Mouse (Mus musculus): ENCODE measurements around the gene Mpig6b. TPM values are rescaled to one million over a fixed set of nuclear protein-coding genes. Genes with fewer than 3 reads are reported as not detected.

The Mpig6b gene
- polyA plus RNA-seq, 1 experiment from 2014 or later: 0.92 TPM

Other genes with a start within 250 kb of the Mpig6b start
- gene Stk19, start 229.2 kb downstream of the Mpig6b start, polyA plus RNA-seq (2015; fragmentation: Nextera tagmentation; extraction: Ambion mirVana): 17.4 and 18.3 TPM in 2 replicates
- 32.3 and 34.9 TPM in 2 replicates for gene Dxo, start 229.2 kb downstream of the Mpig6b start, polyA plus RNA-seq (2015; fragmentation: Nextera tagmentation; extraction: Ambion mirVana)
- 27.3 and 30.6 TPM in 2 replicates for gene Skiv2l, start 216.0 kb downstream of the Mpig6b start, polyA plus RNA-seq (2015; fragmentation: Nextera tagmentation; extraction: Ambion mirVana)
- gene Nelfe, start 215.8 kb downstream of the Mpig6b start, polyA plus RNA-seq (2015; fragmentation: Nextera tagmentation; extraction: Ambion mirVana): 68.5 and 70.9 TPM in 2 replicates
- 2.3 and 5.6 TPM in 2 replicates for gene Cfb, start 203.7 kb downstream of the Mpig6b start, polyA plus RNA-seq (2015; fragmentation: Nextera tagmentation; extraction: Ambion mirVana)
- 1.5 and 2.0 TPM in 2 replicates for gene Zbtb12, start 186.7 kb downstream of the Mpig6b start, polyA plus RNA-seq (2015; fragmentation: Nextera tagmentation; extraction: Ambion mirVana)
- gene Gm20547, start 184.1 kb downstream of the Mpig6b start, polyA plus RNA-seq (2015; fragmentation: Nextera tagmentation; extraction: Ambion mirVana): not detected in 2 replicates
- 0.84 and 1.9 TPM in 2 replicates for gene C2, start 167.9 kb downstream of the Mpig6b start, polyA plus RNA-seq (2015; fragmentation: Nextera tagmentation; extraction: Ambion mirVana)
- gene Ehmt2, start 167.7 kb downstream of the Mpig6b start, polyA plus RNA-seq (2015; fragmentation: Nextera tagmentation; extraction: Ambion mirVana): 38.8 and 42.4 TPM in 2 replicates
- gene Slc44a4, start 151.7 kb downstream of the Mpig6b start, polyA plus RNA-seq (2015; fragmentation: Nextera tagmentation; extraction: Ambion mirVana): 0.15 TPM in 1 of 2 replicates, not detected in the other
- 18.1 and 19.2 TPM in 2 replicates for gene Neu1, start 134.9 kb downstream of the Mpig6b start, polyA plus RNA-seq (2015; fragmentation: Nextera tagmentation; extraction: Ambion mirVana)
- 0.19 and 0.20 TPM in 2 replicates for gene Hspa1b, start 106.9 kb downstream of the Mpig6b start, polyA plus RNA-seq (2015; fragmentation: Nextera tagmentation; extraction: Ambion mirVana)
- not detected in 2 replicates for gene Gm20481, start 96.3 kb downstream of the Mpig6b start, polyA plus RNA-seq (2015; fragmentation: Nextera tagmentation; extraction: Ambion mirVana)
- 3.9 TPM in 2 replicates for gene Hspa1a, start 94.0 kb downstream of the Mpig6b start, polyA plus RNA-seq (2015; fragmentation: Nextera tagmentation; extraction: Ambion mirVana)
- 2.1 and 2.2 TPM in 2 replicates for gene Hspa1l, start 93.5 kb downstream of the Mpig6b start, polyA plus RNA-seq (2015; fragmentation: Nextera tagmentation; extraction: Ambion mirVana)
- gene Lsm2, start 84.3 kb downstream of the Mpig6b start, polyA plus RNA-seq (2015; fragmentation: Nextera tagmentation; extraction: Ambion mirVana): 145 and 153 TPM in 2 replicates
- 59.9 and 63.0 TPM in 2 replicates for gene Vars, start 65.2 kb downstream of the Mpig6b start, polyA plus RNA-seq (2015; fragmentation: Nextera tagmentation; extraction: Ambion mirVana)
- 0.45 and 0.52 TPM in 2 replicates for gene Vwa7, start 49.6 kb downstream of the Mpig6b start, polyA plus RNA-seq (2015; fragmentation: Nextera tagmentation; extraction: Ambion mirVana)
- gene Sapcd1, start 38.2 kb downstream of the Mpig6b start, polyA plus RNA-seq (2015; fragmentation: Nextera tagmentation; extraction: Ambion mirVana): 3.2 and 4.2 TPM in 2 replicates
- 4.0 and 4.1 TPM in 2 replicates for gene Msh5, start 19.4 kb downstream of the Mpig6b start, polyA plus RNA-seq (2015; fragmentation: Nextera tagmentation; extraction: Ambion mirVana)
- 351 and 389 TPM in 2 replicates for gene Clic1, start 16.2 kb downstream of the Mpig6b start, polyA plus RNA-seq (2015; fragmentation: Nextera tagmentation; extraction: Ambion mirVana)
- 194 and 207 TPM in 2 replicates for gene Ddah2, start 7.1 kb downstream of the Mpig6b start, polyA plus RNA-seq (2015; fragmentation: Nextera tagmentation; extraction: Ambion mirVana)
- gene Ly6g6c, start 796 bp downstream of the Mpig6b start, polyA plus RNA-seq (2015; fragmentation: Nextera tagmentation; extraction: Ambion mirVana): not detected in 2 replicates
- gene Ly6g6e, start 10.7 kb upstream of the Mpig6b start, polyA plus RNA-seq (2015; fragmentation: Nextera tagmentation; extraction: Ambion mirVana): 0.36 and 0.62 TPM in 2 replicates
- gene Ly6g6d, start 11.9 kb upstream of the Mpig6b start, polyA plus RNA-seq (2015; fragmentation: Nextera tagmentation; extraction: Ambion mirVana): 1.7 and 1.9 TPM in 2 replicates
- 0.73 and 1.0 TPM in 2 replicates for gene Ly6g6f, start 19.4 kb upstream of the Mpig6b start, polyA plus RNA-seq (2015; fragmentation: Nextera tagmentation; extraction: Ambion mirVana)
- gene Abhd16a, start 23.1 kb upstream of the Mpig6b start, polyA plus RNA-seq (2015; fragmentation: Nextera tagmentation; extraction: Ambion mirVana): 67.0 and 69.5 TPM in 2 replicates
- gene Ly6g5c, start 42.1 kb upstream of the Mpig6b start, polyA plus RNA-seq (2015; fragmentation: Nextera tagmentation; extraction: Ambion mirVana): not detected in 2 replicates
- gene Ly6g5b, start 49.2 kb upstream of the Mpig6b start, polyA plus RNA-seq (2015; fragmentation: Nextera tagmentation; extraction: Ambion mirVana): 0.40 and 0.80 TPM in 2 replicates
- gene Gpank1, start 55.3 kb upstream of the Mpig6b start, polyA plus RNA-seq (2015; fragmentation: Nextera tagmentation; extraction: Ambion mirVana): 10.7 and 14.1 TPM in 2 replicates
- gene Csnk2b, start 55.9 kb upstream of the Mpig6b start, polyA plus RNA-seq (2015; fragmentation: Nextera tagmentation; extraction: Ambion mirVana): 215 and 231 TPM in 2 replicates
- gene D17H6S53E, start 60.2 kb upstream of the Mpig6b start, polyA plus RNA-seq (2015; fragmentation: Nextera tagmentation; extraction: Ambion mirVana): 8.7 and 9.7 TPM in 2 replicates
- 2.2 and 19.0 TPM in 2 replicates for gene Apom, start 65.9 kb upstream of the Mpig6b start, polyA plus RNA-seq (2015; fragmentation: Nextera tagmentation; extraction: Ambion mirVana)
- gene Bag6, start 69.0 kb upstream of the Mpig6b start, polyA plus RNA-seq (2015; fragmentation: Nextera tagmentation; extraction: Ambion mirVana): 45.1 and 46.1 TPM in 2 replicates
- gene Prrc2a, start 98.7 kb upstream of the Mpig6b start, polyA plus RNA-seq (2015; fragmentation: Nextera tagmentation; extraction: Ambion mirVana): 124 and 130 TPM in 2 replicates
- 6.5 and 7.8 TPM in 2 replicates for gene Aif1, start 109.9 kb upstream of the Mpig6b start, polyA plus RNA-seq (2015; fragmentation: Nextera tagmentation; extraction: Ambion mirVana)
- 8.6 and 9.9 TPM in 2 replicates for gene Lst1, start 122.3 kb upstream of the Mpig6b start, polyA plus RNA-seq (2015; fragmentation: Nextera tagmentation; extraction: Ambion mirVana)
- gene Ltb, start 128.3 kb upstream of the Mpig6b start, polyA plus RNA-seq (2015; fragmentation: Nextera tagmentation; extraction: Ambion mirVana): 0.64 TPM in 1 of 2 replicates, not detected in the other
- 0.12 and 0.23 TPM in 2 replicates for gene Tnf, start 135.8 kb upstream of the Mpig6b start, polyA plus RNA-seq (2015; fragmentation: Nextera tagmentation; extraction: Ambion mirVana)
- not detected in 2 replicates for gene Lta, start 139.2 kb upstream of the Mpig6b start, polyA plus RNA-seq (2015; fragmentation: Nextera tagmentation; extraction: Ambion mirVana)
- not detected in 2 replicates for gene Gm16181, start 154.7 kb upstream of the Mpig6b start, polyA plus RNA-seq (2015; fragmentation: Nextera tagmentation; extraction: Ambion mirVana)
- 10.6 and 10.7 TPM in 2 replicates for gene Atp6v1g2, start 167.5 kb upstream of the Mpig6b start, polyA plus RNA-seq (2015; fragmentation: Nextera tagmentation; extraction: Ambion mirVana)
- gene Nfkbil1, start 169.6 kb upstream of the Mpig6b start, polyA plus RNA-seq (2015; fragmentation: Nextera tagmentation; extraction: Ambion mirVana): 7.6 and 8.1 TPM in 2 replicates
- 279 TPM in 2 replicates for gene Ddx39b, start 175.6 kb upstream of the Mpig6b start, polyA plus RNA-seq (2015; fragmentation: Nextera tagmentation; extraction: Ambion mirVana)
- gene H2-D1, start 196.5 kb upstream of the Mpig6b start, polyA plus RNA-seq (2015; fragmentation: Nextera tagmentation; extraction: Ambion mirVana): 43.4 and 48.6 TPM in 2 replicates